Mouse (Mus musculus): Measurements from ENCODE around the gene Macrod1.

The Macrod1 gene

GRCm38 (mm10) chr19:7204898-7205297 lies 148.3 kb downstream of the Macrod1 start:
- no peak for DNase-seq

GRCm38 (mm10) chr19:7205326-7205725 lies 148.7 kb downstream of the Macrod1 start:
- DNase-seq: no peak

DNA sequence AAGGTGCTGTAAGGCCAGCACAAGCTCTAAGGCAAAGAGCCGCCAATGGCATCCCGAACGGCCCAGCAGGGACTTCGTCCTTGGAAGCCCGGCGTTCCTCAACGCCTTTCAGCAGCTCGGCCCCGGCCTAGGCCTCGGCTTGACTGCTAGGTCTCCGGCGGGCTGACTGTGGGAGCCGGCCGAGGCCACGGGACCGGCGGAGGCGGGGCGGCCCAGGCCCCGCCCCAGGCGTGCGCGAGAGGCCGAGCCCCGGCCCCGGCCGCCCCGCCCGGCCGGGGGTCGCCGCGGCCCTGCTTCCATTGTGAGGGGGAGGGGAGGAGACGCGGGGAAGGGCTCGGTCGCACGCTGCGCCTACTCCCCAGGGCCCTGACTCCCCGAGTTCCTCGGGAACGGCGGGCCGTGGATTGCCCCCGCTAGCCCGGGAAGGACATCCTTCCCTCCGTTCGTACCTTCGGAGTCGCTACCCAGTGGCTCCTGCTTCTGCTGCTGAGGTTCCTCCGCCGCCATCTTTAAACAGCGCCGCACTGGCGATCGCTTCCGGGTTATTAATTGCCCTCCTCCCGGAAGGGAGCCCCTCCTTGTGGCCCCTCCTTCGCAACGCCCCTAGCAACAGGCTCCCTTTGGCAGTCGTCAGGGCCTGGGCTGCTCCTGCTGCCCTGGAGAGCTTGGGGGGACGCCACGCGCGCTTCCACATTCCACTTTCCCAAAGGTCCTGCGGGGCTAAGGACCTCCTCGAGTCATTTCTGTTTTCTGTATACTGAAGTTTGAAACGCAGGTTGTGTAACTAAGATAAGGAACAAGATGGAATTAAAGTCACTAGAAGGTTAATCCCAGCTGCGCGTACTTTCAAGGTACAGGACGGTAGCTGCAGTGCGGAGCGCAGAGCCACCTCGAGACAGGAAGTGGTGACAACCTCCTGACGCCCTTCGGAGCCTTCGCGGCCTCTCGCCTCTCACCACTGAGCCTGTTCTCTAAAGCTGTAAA lies 149.4 kb downstream of the Macrod1 start, which contains the start of gene Otub1:
Gene Otub1 (minus strand): TSS at position 564 of the 984 bp plus-strand sequence.
- peak; percentile 99 for DNase-seq

- no peak for DNase-seq
Measured at GRCm38 (mm10) chr19:7209907-7210646, 153.5 kb downstream of the Macrod1 start.

DNA sequence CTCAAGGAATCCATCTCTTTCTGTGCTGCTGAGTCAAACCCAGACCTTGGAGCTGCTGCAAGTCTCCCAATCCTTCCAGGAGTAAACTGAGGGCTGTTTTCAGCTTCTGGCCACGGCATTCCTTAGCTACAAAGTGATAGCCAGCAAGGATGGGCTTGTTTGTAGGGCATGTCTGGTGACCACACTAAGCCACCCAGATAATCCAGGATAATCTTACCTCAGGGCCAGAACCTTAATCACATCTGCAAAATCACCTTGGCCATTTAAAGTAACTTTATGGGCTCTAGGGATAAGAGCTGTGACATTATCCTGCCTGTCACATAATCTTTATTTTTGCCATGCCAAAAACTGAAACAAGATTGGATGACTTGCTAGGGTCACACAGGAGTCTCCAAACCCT lies 155.6 kb downstream of the Macrod1 start:
- no peak for DNase-seq

- DNase-seq: no peak
Measured at GRCm38 (mm10) chr19:7213010-7213409, 156.4 kb downstream of the Macrod1 start.

- no peak for DNase-seq
Measured at GRCm38 (mm10) chr19:7214484-7214883, 157.9 kb downstream of the Macrod1 start.

DNA sequence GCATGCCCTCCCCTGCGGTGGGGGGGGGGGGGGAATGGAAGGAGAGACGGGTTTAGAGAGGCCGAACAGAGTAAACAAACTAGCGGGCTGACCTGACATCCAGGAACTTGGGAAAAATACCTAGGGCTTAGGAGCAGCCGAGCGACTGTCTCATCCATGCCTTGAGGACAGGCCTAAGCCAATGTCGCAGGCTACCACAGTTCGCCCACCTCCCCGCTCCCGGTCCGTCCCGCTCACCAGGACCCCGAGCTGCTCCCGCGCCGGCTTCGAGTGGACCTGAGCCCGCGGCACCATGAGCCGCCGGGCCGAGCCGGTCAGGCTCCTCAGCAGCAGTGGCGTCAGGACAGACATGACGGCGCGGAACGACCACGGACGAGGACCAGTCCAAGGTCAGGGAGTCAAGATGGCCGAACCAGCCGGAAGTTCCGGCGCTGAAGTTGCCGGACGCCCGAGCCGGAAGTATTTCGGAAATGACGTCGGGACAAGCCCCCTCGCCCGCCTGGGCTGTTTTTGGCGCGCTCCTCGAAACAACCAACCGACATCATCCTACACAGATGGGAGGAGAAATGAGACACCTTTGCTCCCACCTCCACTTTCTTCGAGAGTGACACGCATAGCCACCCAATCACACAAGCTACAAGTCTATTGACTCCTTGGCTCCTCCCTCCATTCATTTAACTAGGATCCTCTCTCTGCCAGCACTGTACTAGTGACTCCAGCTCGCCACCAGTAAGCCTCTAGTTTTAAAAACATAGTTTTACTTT lies 160.7 kb downstream of the Macrod1 start, which contains the start of gene Cox8a:
Gene Cox8a (minus strand): TSS at position 455 of the 764 bp plus-strand sequence.
- peak; percentile 100 for DNase-seq

GRCm38 (mm10) chr19:7217926-7218267 lies 161.3 kb downstream of the Macrod1 start:
- DNase-seq: no peak

DNA sequence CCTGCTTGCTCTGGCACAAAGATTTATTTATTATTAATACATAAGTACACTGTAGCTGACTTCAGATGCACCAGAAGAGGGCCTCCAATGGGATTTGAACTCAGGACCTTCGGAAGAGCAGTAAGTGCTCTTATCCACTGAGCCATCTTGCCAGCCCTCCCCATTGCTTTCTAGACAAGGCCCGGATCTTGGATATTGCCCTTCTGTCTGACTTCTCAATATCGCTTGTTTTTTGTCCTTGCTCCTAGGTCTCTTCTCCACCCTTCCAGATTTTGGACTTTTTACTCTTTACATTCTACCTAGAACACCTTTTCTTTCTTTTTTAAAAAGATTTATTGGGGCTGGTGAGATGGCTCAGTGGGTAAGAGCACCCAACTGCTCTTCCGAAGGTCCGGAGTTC lies 162.1 kb downstream of the Macrod1 start:
- DNase-seq: no peak

DNA sequence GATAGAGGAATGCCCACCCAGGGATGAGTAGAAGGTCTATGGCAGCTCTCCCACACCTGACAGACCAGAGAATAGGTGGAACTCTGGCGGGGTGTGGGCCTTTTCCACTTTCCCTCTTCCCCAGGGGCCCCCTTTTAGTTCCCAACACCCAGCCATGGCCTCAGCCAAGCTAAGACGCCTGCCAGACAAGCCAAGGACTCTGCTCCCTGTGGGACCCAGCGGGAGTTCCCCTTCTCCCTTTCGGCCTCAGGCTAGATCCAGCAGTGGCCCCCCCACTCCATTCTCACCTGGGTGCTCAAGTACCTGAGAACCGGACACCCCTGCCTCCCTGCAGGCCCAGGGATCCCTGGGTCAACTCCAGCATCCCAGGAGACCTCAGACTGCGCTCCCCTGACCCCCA lies 165.6 kb downstream of the Macrod1 start:
- DNase-seq: peak; percentile 89

- DNase-seq: peak; percentile 91
Measured at GRCm38 (mm10) chr19:7223488-7223887, 166.9 kb downstream of the Macrod1 start.

GRCm38 (mm10) chr19:7224253-7224652 lies 167.6 kb downstream of the Macrod1 start:
- no peak for DNase-seq

- DNase-seq: peak; percentile 90
Measured at GRCm38 (mm10) chr19:7225096-7225690, 168.6 kb downstream of the Macrod1 start.

DNA sequence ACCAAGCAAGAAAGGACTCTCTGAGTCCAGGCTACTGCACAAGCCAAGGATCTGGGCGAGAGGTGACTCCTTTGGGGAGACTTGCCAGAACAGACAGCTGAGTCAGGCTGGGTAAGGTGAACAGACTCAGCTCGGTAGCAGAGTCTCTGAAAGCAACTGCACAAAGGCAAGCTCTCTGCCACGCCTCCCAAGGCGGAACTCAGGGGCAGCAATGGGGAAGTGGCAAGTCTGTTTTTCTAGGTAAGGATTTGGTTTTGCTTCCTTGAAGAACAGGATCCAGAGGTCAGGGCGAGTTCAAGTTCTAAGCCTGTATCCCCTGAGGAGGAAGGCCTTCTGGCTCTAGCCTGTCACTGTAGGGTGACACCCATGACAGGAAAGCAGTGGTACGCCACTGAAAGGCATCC lies 169.9 kb downstream of the Macrod1 start:
- DNase-seq: no peak

DNA sequence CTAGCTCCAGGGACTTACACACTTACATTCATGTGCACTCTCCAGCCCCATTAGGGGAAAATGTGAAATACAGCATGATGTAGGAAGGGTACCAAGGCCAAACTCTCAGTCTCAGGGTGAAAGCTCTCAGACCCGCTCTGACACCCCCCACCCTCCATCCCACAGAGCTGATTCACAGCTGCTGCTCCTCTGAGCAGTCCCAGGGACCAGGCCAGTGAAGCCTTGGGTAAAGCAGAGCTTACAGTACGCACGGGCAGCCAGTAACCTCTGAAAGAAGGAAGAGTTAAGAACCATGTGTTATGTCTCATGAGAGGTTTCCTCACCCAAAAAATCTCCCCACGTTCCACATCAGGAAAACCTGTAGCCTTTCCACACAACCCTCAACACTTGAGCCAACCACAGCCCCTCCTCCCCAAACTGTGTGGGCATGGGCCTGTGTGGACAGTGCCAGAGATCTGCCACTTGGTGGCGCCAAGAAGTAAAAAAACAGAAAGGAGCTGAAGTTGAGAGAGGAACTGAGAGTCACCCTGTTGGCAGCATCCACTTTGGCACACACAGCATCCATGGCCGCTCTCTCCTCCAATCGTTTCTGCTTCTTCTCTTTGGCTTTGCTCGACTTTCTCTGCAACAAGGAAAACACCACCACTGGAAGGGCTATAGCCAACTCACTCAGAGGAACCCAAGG lies 178.1 kb downstream of the Macrod1 start:
- DNase-seq: peak; percentile 98

GRCm38 (mm10) chr19:7235461-7235860 lies 178.9 kb downstream of the Macrod1 start:
- DNase-seq: no peak

DNA sequence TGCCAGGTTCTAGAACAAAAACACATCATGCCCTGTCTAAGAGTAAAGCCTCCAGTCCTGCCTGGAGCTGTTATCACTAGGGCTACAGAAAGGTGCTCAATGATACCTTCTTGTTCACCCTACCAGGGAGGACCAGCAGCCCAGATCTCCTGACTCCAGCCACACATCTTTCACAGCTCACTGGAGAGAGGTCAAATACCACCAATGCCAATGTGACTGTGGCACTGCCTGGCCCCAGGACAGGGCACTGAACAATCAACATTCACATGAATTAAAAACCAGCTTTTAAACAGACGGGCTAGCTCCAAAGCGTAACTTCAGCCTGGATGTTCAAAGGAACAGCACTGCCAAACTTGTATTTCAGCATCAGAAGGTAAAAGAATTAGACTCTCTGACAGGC lies 179.4 kb downstream of the Macrod1 start:
- DNase-seq: no peak

DNA sequence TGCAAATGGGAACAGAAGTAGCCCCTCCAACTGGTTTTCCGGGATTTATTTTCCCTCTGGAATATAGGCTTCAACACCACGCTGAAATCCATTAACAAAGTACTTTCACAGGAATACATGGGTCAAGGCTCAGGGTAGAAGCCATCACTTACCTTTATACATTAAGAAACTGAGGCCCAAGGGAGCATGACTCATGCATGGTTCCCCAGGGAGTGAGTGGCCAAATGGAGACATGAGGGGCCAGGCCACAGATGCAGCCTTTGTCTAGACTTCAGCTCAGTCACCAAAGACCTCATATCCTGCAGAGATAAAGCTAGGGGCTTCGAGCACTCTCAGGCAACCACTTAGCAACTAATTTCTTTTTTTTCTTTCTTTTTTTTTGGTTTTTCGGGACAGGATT lies 180.1 kb downstream of the Macrod1 start:
- DNase-seq: peak; percentile 77

DNA sequence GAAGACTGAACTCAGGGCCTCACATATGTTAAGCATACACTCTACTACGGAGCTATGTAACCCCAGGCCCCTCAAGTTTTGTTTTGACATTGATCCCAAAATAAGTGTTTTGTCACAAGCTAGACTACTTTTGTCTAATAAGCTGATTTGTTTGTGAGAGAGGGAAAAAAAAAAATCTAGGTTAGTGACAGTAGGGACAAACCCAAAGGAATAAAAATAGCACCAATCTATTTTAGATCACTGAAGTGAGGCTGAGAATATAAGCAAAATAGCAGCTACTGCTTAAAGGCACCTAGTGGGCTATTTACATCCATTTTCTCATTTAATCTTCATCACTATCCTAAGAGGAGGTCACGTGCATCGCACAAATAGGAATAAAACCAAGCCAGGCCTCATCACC lies 183.0 kb downstream of the Macrod1 start:
- no peak for DNase-seq

- no peak for DNase-seq
Measured at GRCm38 (mm10) chr19:7240291-7240690, 183.7 kb downstream of the Macrod1 start.
